8 mouse cellular contexts compared by ENCODE assay signal in genomic region chr11:71439871-71440270, GRCm38 (mm10).
DNase-seq lines count a peak whose midpoint lies in the region; ATAC-seq lines count a peak whose summit lies in the region.

No protein-coding gene starts in this region.

- DNase-seq in heart, adult 18-20 months: no peak
- peak; percentile 24 to 38 for DNase-seq in layer of hippocampus, postnatal 25 days (ENCODE audit: extremely low spot score in 1 of 2, low spot score in 1 of 2)
- DNase-seq in neural tube, embryonic 11.5 days (ENCODE audit: low spot score): peak; percentile 64
- DNase-seq in spleen, postnatal 36 days (ENCODE audit: low spot score in 2 of 2): no peak
- DNase-seq in lung, postnatal 4 days: no peak
- no peak for DNase-seq in heart, postnatal 10 days

- intact Hi-C loops in heart, postnatal 10 days (cut with DNase I): no loop called here

- no peak overlapping the region for H3K9ac ChIP-seq in heart, embryonic 14.5 days (ENCODE audit: low read length)
- no peak overlapping the region for H3K9ac ChIP-seq in forebrain, embryonic 12.5 days
- H3K9ac ChIP-seq in neural tube, embryonic 11.5 days (ENCODE audit: low read length): peak overlapping the region; percentile 1; the same call in 1 of the 2 replicates

- H3K36me3 ChIP-seq in heart, embryonic 14.5 days (ENCODE audit: control insufficient read depth, insufficient read depth, low read length): no peaks in the 10 kb centered on the region
- H3K36me3 ChIP-seq in forebrain, embryonic 12.5 days (replicated peaks): no peaks in the 10 kb centered on the region
- H3K36me3 ChIP-seq in neural tube, embryonic 11.5 days (ENCODE audit: control insufficient read depth, insufficient read depth, low read length): no peaks in the 10 kb centered on the region

- no peak overlapping the region for H3K4me3 ChIP-seq in heart, embryonic 14.5 days (ENCODE audit: control insufficient read depth in 1 of 2, insufficient read depth in 1 of 2, low read depth in 1 of 2, low read length in 2 of 2)
- H3K4me3 ChIP-seq in forebrain, embryonic 12.5 days (replicated peaks): peak overlapping the region; percentile 9; the same call in 1 of the 2 replicates
- no peak overlapping the region for H3K4me3 ChIP-seq in neural tube, embryonic 11.5 days (ENCODE audit: low read depth, low read length)

- no peak overlapping the region for H3K27ac ChIP-seq in heart, embryonic 14.5 days (replicated peaks in 1 of 2; ENCODE audit: control insufficient read depth in 1 of 2, insufficient read depth in 1 of 2, low read depth in 2 of 2, low read length in 2 of 2)
- peak overlapping the region; percentile 92 for H3K27ac ChIP-seq in forebrain, embryonic 12.5 days
- H3K27ac ChIP-seq in neural tube, embryonic 11.5 days (ENCODE audit: low read depth, low read length): no peak overlapping the region

- H3K4me1 ChIP-seq in heart, embryonic 14.5 days (ENCODE audit: control insufficient read depth in 2 of 2, insufficient read depth in 2 of 2, low read length in 2 of 2): no peaks in the 10 kb centered on the region
- peaks cover 48% of the 10 kb centered on the region for H3K4me1 ChIP-seq in forebrain, embryonic 12.5 days
- peaks cover 5% of the 10 kb centered on the region for H3K4me1 ChIP-seq in neural tube, embryonic 11.5 days (ENCODE audit: control insufficient read depth, insufficient read depth, low read length)

- no peaks in the 10 kb centered on the region for H3K9me3 ChIP-seq in heart, embryonic 14.5 days (ENCODE audit: control insufficient read depth, low read length)
- 0 out of 2 replicates have a peak, but pooled peaks cover 3% of the 10 kb centered on the region for H3K9me3 ChIP-seq in forebrain, embryonic 12.5 days
- no peaks in the 10 kb centered on the region for H3K9me3 ChIP-seq in neural tube, embryonic 11.5 days (ENCODE audit: control insufficient read depth, low read length)

- H3K4me2 ChIP-seq in heart, embryonic 14.5 days (ENCODE audit: low read length): peak overlapping the region; percentile 19; the same call in 1 of the 2 replicates
- peak overlapping the region; percentile 37 for H3K4me2 ChIP-seq in forebrain, embryonic 12.5 days
- H3K4me2 ChIP-seq in neural tube, embryonic 11.5 days (ENCODE audit: low read depth): peak overlapping the region; percentile 41

- peaks cover 15% of the 10 kb centered on the region for H3K27me3 ChIP-seq in heart, embryonic 14.5 days (ENCODE audit: control insufficient read depth, insufficient read depth, low read length)
- H3K27me3 ChIP-seq in forebrain, embryonic 12.5 days: no peaks in the 10 kb centered on the region
- H3K27me3 ChIP-seq in neural tube, embryonic 11.5 days (ENCODE audit: control insufficient read depth, insufficient read depth, low read length): no peaks in the 10 kb centered on the region

- WGBS in heart, embryonic 14.5 days: 6% methylated on average over 17 of the region's 17 CpGs
- WGBS in forebrain, embryonic 12.5 days: 3% methylated on average over 17 of the region's 17 CpGs
- WGBS in neural tube, embryonic 11.5 days: 2% methylated on average over 17 of the region's 17 CpGs

- ATAC-seq in heart, embryonic 14.5 days (ENCODE audit: insufficient number of reproducible peaks, insufficient read depth, low FRiP score, low read depth): no peak
- peak; percentile 93 for ATAC-seq in forebrain, embryonic 12.5 days (ENCODE audit: low FRiP score)
- peak; percentile 86 for ATAC-seq in neural tube, embryonic 11.5 days (ENCODE audit: insufficient read depth, low FRiP score, low TSS enrichment)

Comparison
In these comparisons a context has a peak if more than half of its experiments do, and no peak if none do; other contexts are left out.
1. DNase-seq: peak in layer of hippocampus, postnatal 25 days (2 of 2) and neural tube, embryonic 11.5 days (single experiment); none in heart, adult 18-20 months (0 of 2), spleen, postnatal 36 days (0 of 2), lung, postnatal 4 days (0 of 2) and heart, postnatal 10 days (0 of 2).
2. Peak in every context shown above with its lines, with median percentiles within 50 percentile points of each other: H3K4me2 ChIP-seq.